Mouse (Mus musculus) kidney, postnatal 4 days (tissue): ENCODE measurements at regions not wholly inside any gene's neighbourhood (a gene's known extent, or its start where the extent isn't known, plus 50 kb on each side); places are given as distances from the start of the nearest gene placed in this dataset.

Experiments used
- DNase-seq, 2 experiments: peaks; one replicate each; pipeline ENCODE4 v3.0.0; 2021; ENCODE audit warnings: mixed read lengths in 2 of 2

- DNase-seq: no peak
Measured at GRCm38 (mm10) chr13:45218251-45218650, 139.8 kb downstream of the Gm9817 start.

GRCm38 (mm10) chr13:45219671-45220070 is 141.2 kb downstream of the Gm9817 start:
- DNase-seq: no peak

- DNase-seq: no peak
Measured at GRCm38 (mm10) chr13:45230804-45231203, 152.3 kb downstream of the Gm9817 start.

- no peak for DNase-seq
Measured at GRCm38 (mm10) chr13:45235236-45235635, 154.3 kb upstream of the Mylip start.

GRCm38 (mm10) chr13:45238258-45238657 is 151.3 kb upstream of the Mylip start:
- no peak for DNase-seq

- peak; percentile 42 to 58 for DNase-seq
Measured at GRCm38 (mm10) chr13:45239153-45239552, 150.4 kb upstream of the Mylip start.

- no peak for DNase-seq
Measured at GRCm38 (mm10) chr13:45240009-45240653, 149.4 kb upstream of the Mylip start.

GRCm38 (mm10) chr13:45242261-45242660 is 147.3 kb upstream of the Mylip start:
- no peak for DNase-seq

- peak in 1 of 2 experiments; percentile 22 for DNase-seq
Measured at GRCm38 (mm10) chr13:45242750-45243149, 146.8 kb upstream of the Mylip start.

- no peak for DNase-seq
Measured at GRCm38 (mm10) chr13:45245651-45246050, 143.9 kb upstream of the Mylip start.

GRCm38 (mm10) chr13:45246341-45246740 is 143.2 kb upstream of the Mylip start:
- no peak for DNase-seq

GRCm38 (mm10) chr13:45250028-45250427 is 139.5 kb upstream of the Mylip start:
- DNase-seq: no peak

GRCm38 (mm10) chr13:45251068-45251467 is 138.5 kb upstream of the Mylip start:
- DNase-seq: no peak

GRCm38 (mm10) chr13:45252126-45252525 is 137.4 kb upstream of the Mylip start:
- DNase-seq: peak in 1 of 2 experiments; percentile 22

- DNase-seq: no peak
Measured at GRCm38 (mm10) chr13:45253221-45253620, 136.3 kb upstream of the Mylip start.

- DNase-seq: peak; percentile 20 to 55
Measured at GRCm38 (mm10) chr13:45255277-45255676, 134.3 kb upstream of the Mylip start.

- DNase-seq: no peak
Measured at GRCm38 (mm10) chr13:45262011-45262410, 127.5 kb upstream of the Mylip start.

- DNase-seq: no peak
Measured at GRCm38 (mm10) chr13:45266287-45267064, 123.1 kb upstream of the Mylip start.

GRCm38 (mm10) chr13:45267446-45267845 is 122.1 kb upstream of the Mylip start:
- DNase-seq: no peak

- DNase-seq: no peak
Measured at GRCm38 (mm10) chr13:45267906-45268305, 121.6 kb upstream of the Mylip start.

GRCm38 (mm10) chr13:45274261-45274884 is 115.2 kb upstream of the Mylip start:
- peak in 1 of 2 experiments; percentile 44 for DNase-seq

GRCm38 (mm10) chr13:45275391-45275790 is 114.2 kb upstream of the Mylip start:
- DNase-seq: no peak

GRCm38 (mm10) chr13:45277842-45278416 is 111.6 kb upstream of the Mylip start:
- DNase-seq: no peak
